Comparison of ENCODE assay signal across 10 mouse cellular contexts in the genomic region with DNA sequence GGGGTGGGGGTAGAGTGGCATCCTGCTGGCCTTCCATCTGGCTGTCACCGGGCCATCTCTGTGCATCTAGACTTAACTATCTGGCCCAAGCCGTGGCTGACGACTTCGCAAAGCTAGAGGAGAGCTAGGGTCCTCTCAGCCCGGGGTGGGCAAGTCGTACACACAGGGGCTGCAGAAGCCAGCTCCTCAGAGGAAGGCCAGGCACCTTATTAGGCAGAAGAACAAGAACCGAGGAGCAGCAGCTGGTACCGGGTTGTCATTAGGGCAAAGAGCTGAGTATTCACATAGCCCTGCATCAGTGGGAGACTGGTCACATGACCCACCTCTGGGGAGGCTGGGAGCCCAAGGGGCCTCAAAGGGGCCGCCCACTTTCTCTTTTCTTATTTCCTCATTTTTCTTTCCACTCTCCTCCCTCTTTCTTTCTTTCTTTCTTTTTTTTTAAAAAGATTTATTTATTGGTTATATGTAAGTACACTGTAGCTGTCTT. TPM values are rescaled to one million over a fixed set of nuclear protein-coding genes. Genes with fewer than 3 reads are reported as not detected.
DNase-seq lines count a peak whose midpoint lies in the region; ATAC-seq lines count a peak whose summit lies in the region.
"Had no signal": no experiment of that assay in that cellular context is flagged by ENCODE, and none has a peak within 500 bp of the region (broad histone marks: within the 10 kb centered on the region; RNA-seq: fewer than 3 reads in every experiment).

No protein-coding gene starts in this region.

- no peak overlapping the region for H3K4me3 ChIP-seq in neural tube, embryonic 11.5 days (ENCODE audit: low read depth, low read length)
- H3K4me3 ChIP-seq in forebrain, embryonic 12.5 days (replicated peaks) = no peak overlapping the region
- H3K4me3 ChIP-seq in limb, embryonic 12.5 days (replicated peaks) = peak overlapping the region; percentile 26
- peak overlapping the region; percentile 14; the same call in 1 of the 2 replicates for H3K4me3 ChIP-seq in stomach, embryonic 15.5 days (replicated peaks)

- H3K9me3 ChIP-seq in neural tube, embryonic 11.5 days (ENCODE audit: control insufficient read depth, low read length) = no peaks in the 10 kb centered on the region
- no peaks in the 10 kb centered on the region for H3K9me3 ChIP-seq in forebrain, embryonic 12.5 days
- peaks cover 6% of the 10 kb centered on the region; the same call in 1 of the 2 replicates for H3K9me3 ChIP-seq in limb, embryonic 12.5 days
- no peaks in the 10 kb centered on the region for H3K9me3 ChIP-seq in stomach, embryonic 15.5 days

- 10% methylated on average over 9 of the region's 9 CpGs for WGBS in neural tube, embryonic 11.5 days
- WGBS in forebrain, embryonic 12.5 days = 7% methylated on average over 9 of the region's 9 CpGs
- 7% methylated on average over 9 of the region's 9 CpGs for WGBS in limb, embryonic 12.5 days
- 10% methylated on average over 9 of the region's 9 CpGs for WGBS in stomach, embryonic 15.5 days

- H3K27ac ChIP-seq in neural tube, embryonic 11.5 days (ENCODE audit: low read depth, low read length) = no peak overlapping the region
- H3K27ac ChIP-seq in forebrain, embryonic 12.5 days = peak overlapping the region; percentile 74
- H3K27ac ChIP-seq in limb, embryonic 12.5 days = no peak overlapping the region
- H3K27ac ChIP-seq in stomach, embryonic 15.5 days = 0 out of 2 replicates have a peak overlapping the region, but pooled peaks have one; percentile 31

- H3K4me1 ChIP-seq in neural tube, embryonic 11.5 days (ENCODE audit: control insufficient read depth, insufficient read depth, low read length) = peaks cover 10% of the 10 kb centered on the region
- peaks cover 18% of the 10 kb centered on the region for H3K4me1 ChIP-seq in forebrain, embryonic 12.5 days
- H3K4me1 ChIP-seq in limb, embryonic 12.5 days (replicated peaks) = peaks cover 17% of the 10 kb centered on the region
- peaks cover 7% of the 10 kb centered on the region for H3K4me1 ChIP-seq in stomach, embryonic 15.5 days

- DNase-seq in neural tube, embryonic 11.5 days (ENCODE audit: low spot score) = no peak
- no peak for DNase-seq in neural tube, embryonic 10.5 days (ENCODE audit: extremely low spot score, low spot score)
- no peak for DNase-seq in testis, postnatal 14 days (ENCODE audit: low spot score)
- DNase-seq in thymus, postnatal 25 days = no peak
- DNase-seq: kidney, adult 9 months; thymus, adult 2 months had no signal

- ATAC-seq in neural tube, embryonic 11.5 days (ENCODE audit: insufficient read depth, low FRiP score, low TSS enrichment) = no peak
- ATAC-seq in forebrain, embryonic 12.5 days (ENCODE audit: low FRiP score) = peak; percentile 57
- peak; percentile 29; the same call in 1 of the 2 replicates for ATAC-seq in limb, embryonic 12.5 days (ENCODE audit: insufficient number of reproducible peaks, insufficient read depth, low FRiP score, low TSS enrichment, low read depth)
- peak; percentile 24; the same call in 1 of the 2 replicates for ATAC-seq in stomach, embryonic 15.5 days (ENCODE audit: insufficient read depth, low FRiP score, low read depth)
- no peak for ATAC-seq in frontal cortex, adult (ENCODE audit: low TSS enrichment)

- peak overlapping the region; percentile 32 for H3K4me2 ChIP-seq in neural tube, embryonic 11.5 days (ENCODE audit: low read depth)
- peak overlapping the region; percentile 45 for H3K4me2 ChIP-seq in forebrain, embryonic 12.5 days
- peak overlapping the region; percentile 52 for H3K4me2 ChIP-seq in limb, embryonic 12.5 days
- H3K4me2 ChIP-seq in stomach, embryonic 15.5 days = peak overlapping the region; percentile 46

- H3K36me3 ChIP-seq in neural tube, embryonic 11.5 days (ENCODE audit: control insufficient read depth, insufficient read depth, low read length) = no peaks in the 10 kb centered on the region
- no peaks in the 10 kb centered on the region for H3K36me3 ChIP-seq in forebrain, embryonic 12.5 days (replicated peaks)
- no peaks in the 10 kb centered on the region for H3K36me3 ChIP-seq in limb, embryonic 12.5 days
- no peaks in the 10 kb centered on the region for H3K36me3 ChIP-seq in stomach, embryonic 15.5 days

- H3K27me3 ChIP-seq in neural tube, embryonic 11.5 days (ENCODE audit: control insufficient read depth, insufficient read depth, low read length) = no peaks in the 10 kb centered on the region
- no peaks in the 10 kb centered on the region for H3K27me3 ChIP-seq in forebrain, embryonic 12.5 days
- H3K27me3 ChIP-seq in limb, embryonic 12.5 days = no peaks in the 10 kb centered on the region
- H3K27me3 ChIP-seq in stomach, embryonic 15.5 days (replicated peaks) = no peaks in the 10 kb centered on the region

- no peak overlapping the region for H3K9ac ChIP-seq in neural tube, embryonic 11.5 days (ENCODE audit: low read length)
- H3K9ac ChIP-seq in forebrain, embryonic 12.5 days = 0 out of 2 replicates have a peak overlapping the region, but pooled peaks have one; percentile 25
- H3K9ac ChIP-seq in limb, embryonic 12.5 days (replicated peaks) = no peak overlapping the region
- no peak overlapping the region for H3K9ac ChIP-seq in stomach, embryonic 15.5 days

RNA-seq across cellular contexts. Expression of a gene that starts 30.8 kb away (rescaled TPM):
- 16.9 and 18.1 TPM in 2 replicates for polyA plus RNA-seq in neural tube, embryonic 11.5 days (2014; fragmentation: Nextera tagmentation; extraction: Ambion mirVana)
- 27.4 and 30.1 TPM in 2 replicates for polyA plus RNA-seq in forebrain, embryonic 12.5 days (2016; fragmentation: Nextera tagmentation; extraction: Ambion mirVana)
- polyA plus RNA-seq in limb, embryonic 12.5 days (2016; fragmentation: Nextera tagmentation; extraction: Ambion mirVana) = 0.86 and 1.2 TPM in 2 replicates
- 3.9 and 4.6 TPM in 2 replicates for polyA plus RNA-seq in stomach, embryonic 15.5 days (2015; fragmentation: Nextera tagmentation; extraction: Ambion mirVana)

RNA-seq across cellular contexts. Expression of a gene that starts 46.0 kb away (rescaled TPM):
- polyA plus RNA-seq in neural tube, embryonic 11.5 days (2014; fragmentation: Nextera tagmentation; extraction: Ambion mirVana) = 21.3 and 23.3 TPM in 2 replicates
- 28.3 and 30.5 TPM in 2 replicates for polyA plus RNA-seq in forebrain, embryonic 12.5 days (2016; fragmentation: Nextera tagmentation; extraction: Ambion mirVana)
- 19.9 and 22.1 TPM in 2 replicates for polyA plus RNA-seq in limb, embryonic 12.5 days (2016; fragmentation: Nextera tagmentation; extraction: Ambion mirVana)
- polyA plus RNA-seq in stomach, embryonic 15.5 days (2015; fragmentation: Nextera tagmentation; extraction: Ambion mirVana) = 12.6 and 13.0 TPM in 2 replicates

Comparison
In these comparisons a context has a peak if more than half of its experiments do, and no peak if none do; other contexts are left out.
1. ATAC-seq: peak in forebrain, embryonic 12.5 days (single experiment), limb, embryonic 12.5 days (single experiment) and stomach, embryonic 15.5 days (single experiment); none in neural tube, embryonic 11.5 days (single experiment) and frontal cortex, adult (single experiment).
2. H3K27ac ChIP-seq: peak in forebrain, embryonic 12.5 days (single experiment) and stomach, embryonic 15.5 days (single experiment); none in neural tube, embryonic 11.5 days (single experiment) and limb, embryonic 12.5 days (single experiment).
3. H3K4me3 ChIP-seq: peak in limb, embryonic 12.5 days (single experiment) and stomach, embryonic 15.5 days (single experiment); none in neural tube, embryonic 11.5 days (single experiment) and forebrain, embryonic 12.5 days (single experiment).
4. Peak in every context shown above with its lines, with median percentiles within 50 percentile points of each other: H3K4me2 ChIP-seq.